Mouse (Mus musculus) kidney, postnatal 36 days (tissue): ENCODE results near the gene Smim26.
A peak's percentile ranks its signal among the peaks of the same experiment; 100 is the strongest.

Experiments
- DNase-seq, 2 experiments: peaks; one replicate each; pipeline ENCODE4 v3.0.0; 2021 to 2022; ENCODE audit warnings: mixed read lengths in 2 of 2

Smim26 gene

GRCm38 (mm10) chr2:144637204-144637603 lies 43.4 kb downstream of the Smim26 start:
- DNase-seq: peak; percentile 17 to 33

- no peak for DNase-seq
These were observed 44.0 kb downstream of the Smim26 start for GRCm38 (mm10) chr2:144637671-144638395.

- peak; percentile 15 to 61 for DNase-seq
These were observed 44.9 kb downstream of the Smim26 start for GRCm38 (mm10) chr2:144638719-144639118.

- DNase-seq: no peak
These were observed 46.2 kb downstream of the Smim26 start for GRCm38 (mm10) chr2:144640101-144640500.

- DNase-seq: no peak
These were observed 48.1 kb downstream of the Smim26 start for GRCm38 (mm10) chr2:144641991-144642390.
